Mouse (Mus musculus): ENCODE measurements around the gene Memo1. TPM values are rescaled to one million over a fixed set of nuclear protein-coding genes. Genes with fewer than 3 reads are reported as not detected.

The Memo1 gene
- polyA plus RNA-seq (2012; rRNA removed; ENCODE audit: low replicate concordance) = 10.7 and 15.5 TPM in 2 replicates

DNA sequence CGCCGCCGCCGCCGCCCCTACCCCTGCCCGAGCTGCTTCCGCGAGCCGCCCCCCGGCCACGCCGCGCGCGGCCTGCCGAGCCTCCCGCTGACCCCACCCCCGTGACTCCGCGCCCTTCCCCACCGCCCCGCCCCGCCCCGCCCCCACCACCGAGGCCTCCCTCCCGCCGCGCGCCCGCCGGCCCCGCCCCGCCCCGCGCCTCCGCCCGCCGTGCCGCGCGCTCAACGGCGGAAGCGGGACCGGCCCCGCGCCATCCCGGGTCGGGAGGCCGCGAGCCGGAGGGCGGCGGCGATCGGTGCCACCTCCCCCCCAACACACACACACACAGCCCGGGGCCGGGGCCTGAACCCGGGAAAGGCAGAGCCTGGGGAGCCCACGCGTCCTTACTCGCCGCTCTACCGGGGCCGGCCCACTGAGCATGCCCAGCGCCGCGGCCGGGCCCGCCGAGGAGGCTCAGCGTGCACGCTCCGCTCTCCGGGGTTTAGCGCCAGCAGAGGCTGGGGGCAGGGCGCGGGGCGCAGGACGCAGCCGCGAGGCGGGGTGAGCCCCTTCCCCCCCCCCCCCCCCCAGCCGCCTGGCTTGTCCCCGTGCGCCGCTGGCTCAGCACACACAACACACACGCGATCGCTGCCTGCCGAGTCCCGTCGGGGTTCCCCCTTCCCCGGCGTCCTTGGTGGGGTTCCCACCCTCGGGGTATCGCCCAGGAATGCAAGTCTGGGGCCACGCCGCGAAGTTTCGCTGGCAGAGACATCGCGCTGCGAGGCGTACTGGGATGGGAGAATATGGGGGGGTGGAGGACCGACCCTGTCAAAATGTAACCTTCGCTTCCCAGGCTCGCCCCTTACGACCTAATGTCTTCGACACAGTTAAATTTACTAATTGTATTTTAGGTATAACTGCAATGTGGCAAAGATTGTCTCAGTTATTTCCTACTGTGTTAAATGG is at the start of gene Memo1:
Gene Memo1, minus strand, starts transcription at position 496 of the 945 bp plus-strand sequence.

DNA sequence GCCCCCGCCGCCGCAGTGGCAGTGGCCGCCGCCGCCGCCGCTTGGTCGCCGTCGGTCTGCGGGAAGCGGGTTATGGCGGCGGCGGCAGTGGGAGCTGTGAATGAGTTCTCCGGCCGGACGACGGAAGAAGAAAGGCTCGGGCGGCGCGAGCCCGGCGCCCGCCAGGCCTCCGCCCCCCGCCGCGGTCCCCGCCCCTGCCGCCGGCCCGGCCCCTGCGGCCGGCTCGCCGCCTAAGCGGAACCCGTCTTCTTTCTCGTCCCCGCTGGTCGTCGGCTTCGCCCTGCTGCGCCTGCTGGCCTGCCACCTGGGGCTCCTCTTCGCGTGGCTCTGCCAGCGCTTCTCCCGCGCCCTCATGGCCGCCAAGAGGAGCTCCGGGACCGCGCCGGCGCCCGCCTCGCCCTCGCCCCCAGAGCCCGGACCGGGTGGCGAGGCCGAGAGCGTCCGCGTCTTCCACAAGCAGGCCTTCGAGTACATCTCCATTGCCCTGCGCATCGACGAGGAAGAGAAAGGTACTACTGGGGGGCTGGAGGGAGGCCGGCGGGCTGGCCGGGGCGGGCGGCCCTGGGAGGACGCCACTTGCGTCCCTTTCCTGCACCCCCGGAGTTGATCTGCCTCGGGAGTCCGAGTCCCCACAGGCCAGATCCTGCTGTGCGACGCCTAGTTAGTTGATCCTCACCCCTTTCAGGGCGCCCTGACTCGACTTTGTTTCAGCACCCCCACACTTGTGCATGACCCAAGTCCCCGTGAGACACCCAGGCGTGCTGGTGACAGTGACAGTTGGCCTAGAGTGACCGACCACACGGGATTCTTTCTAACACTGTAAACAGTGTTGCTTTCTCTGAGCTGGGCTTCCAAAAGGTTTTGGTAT is 43.9 kb upstream of the Memo1 start, which contains the start of gene Spast:
Gene Spast, plus strand, starts transcription at position 51 of the 868 bp plus-strand sequence.

DNA sequence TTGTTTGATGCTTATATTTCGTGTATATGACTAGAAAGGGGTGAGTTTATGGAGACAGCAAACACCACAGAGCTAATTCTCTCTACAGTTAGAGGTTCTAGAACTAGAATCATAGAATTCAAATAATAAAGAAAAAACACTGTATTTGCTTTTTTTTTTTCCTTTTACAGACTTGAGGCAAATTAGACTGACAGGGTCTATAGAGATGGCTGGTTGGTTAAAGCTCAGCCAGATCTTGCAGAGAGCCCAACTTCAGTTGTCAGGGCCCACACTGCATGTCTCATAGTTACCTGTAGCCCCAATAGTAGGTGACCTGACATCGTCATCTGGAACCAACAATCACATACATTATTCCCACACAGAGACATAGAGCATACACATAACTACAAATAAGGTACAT is 28.5 kb upstream of the Memo1 start, which contains the start of gene Dpy30:
Gene Dpy30, minus strand, starts transcription at position 101 of the 400 bp plus-strand sequence.

Other genes with a start within 250 kb of the Memo1 start
- gene Srd5a2, start 247.6 kb downstream of the Memo1 start, polyA plus RNA-seq (2012; rRNA removed; ENCODE audit: low replicate concordance) = 0.29 TPM in 1 of 2 replicates, not detected in the other
- gene Dpy30, start 28.4 kb upstream of the Memo1 start, polyA plus RNA-seq (2012; rRNA removed; ENCODE audit: low replicate concordance) = 20.2 and 28.6 TPM in 2 replicates
- 3.5 and 7.5 TPM in 2 replicates for gene Spast, start 43.5 kb upstream of the Memo1 start, polyA plus RNA-seq (2012; rRNA removed; ENCODE audit: low replicate concordance)
- gene Slc30a6, start 100.1 kb upstream of the Memo1 start, polyA plus RNA-seq (2012; rRNA removed; ENCODE audit: low replicate concordance) = 13.5 and 15.0 TPM in 2 replicates
- 2.1 and 4.4 TPM in 2 replicates for gene Nlrc4, start 163.6 kb upstream of the Memo1 start, polyA plus RNA-seq (2012; rRNA removed; ENCODE audit: low replicate concordance)
- 117 and 249 TPM in 2 replicates for gene Yipf4, start 194.0 kb upstream of the Memo1 start, polyA plus RNA-seq (2012; rRNA removed; ENCODE audit: low replicate concordance)
- gene Birc6, start 232.8 kb upstream of the Memo1 start, polyA plus RNA-seq (2012; rRNA removed; ENCODE audit: low replicate concordance) = 36.1 and 56.3 TPM in 2 replicates